7 mouse cellular contexts compared by ENCODE assay signal in genomic region chrX:73342483-73342895, GRCm38 (mm10). TPM values are rescaled to one million over a fixed set of nuclear protein-coding genes. Genes with fewer than 3 reads are reported as not detected.
DNase-seq lines count a peak whose midpoint lies in the region; ATAC-seq lines count a peak whose summit lies in the region.

Gene Zfp275 (plus strand): TSS chrX:73342621.

- peak; percentile 85 to 89 for DNase-seq in adrenal gland, adult (ENCODE audit: inconsistent age in 2 of 2, low spot score in 1 of 2)
- DNase-seq in embryo, embryonic 11 days: peak; percentile 86
- no peak for DNase-seq in gonadal fat pad, adult 2 months (ENCODE audit: low read depth)
- peak; percentile 79 for DNase-seq in left cerebral cortex, postnatal 4 days
- DNase-seq in midbrain, embryonic 11.5 days (ENCODE audit: low spot score, missing footprints): peak; percentile 91
- peak; percentile 69 to 71 for DNase-seq in spleen, adult 18-20 months

- ATAC-seq in intestine, embryonic 16.5 days: peak; percentile 96
- peak; percentile 94 for ATAC-seq in midbrain, embryonic 11.5 days (ENCODE audit: low FRiP score)

- H3K36me3 ChIP-seq in intestine, embryonic 16.5 days (ENCODE audit: control insufficient read depth, insufficient read depth, low read length): no peaks in the 10 kb centered on the region
- no peaks in the 10 kb centered on the region for H3K36me3 ChIP-seq in midbrain, embryonic 11.5 days (ENCODE audit: control insufficient read depth, insufficient read depth, low read length)

- 15% methylated on average over 37 of the region's 37 CpGs for WGBS in intestine, embryonic 16.5 days
- WGBS in midbrain, embryonic 11.5 days: 21% methylated on average over 37 of the region's 37 CpGs

- no peaks in the 10 kb centered on the region for H3K27me3 ChIP-seq in intestine, embryonic 16.5 days (replicated peaks; ENCODE audit: control insufficient read depth, insufficient read depth, low read length)
- peaks cover 2% of the 10 kb centered on the region; the same call in 1 of the 2 replicates for H3K27me3 ChIP-seq in midbrain, embryonic 11.5 days (ENCODE audit: control insufficient read depth, insufficient read depth, low read length)

- peak within 1 kb of the TSS; percentile 58 for H3K4me3 ChIP-seq in intestine, embryonic 16.5 days (ENCODE audit: low read length)
- H3K4me3 ChIP-seq in midbrain, embryonic 11.5 days (ENCODE audit: low read depth, low read length): peak within 1 kb of the TSS; percentile 54

- intact Hi-C loops in left cerebral cortex, postnatal 4 days (cut with DNase I): no loop called here

- no peaks in the 10 kb centered on the region for H3K9me3 ChIP-seq in intestine, embryonic 16.5 days (ENCODE audit: control insufficient read depth, low read length)
- H3K9me3 ChIP-seq in midbrain, embryonic 11.5 days (ENCODE audit: control insufficient read depth, low read length): no peaks in the 10 kb centered on the region

- H3K27ac ChIP-seq in intestine, embryonic 16.5 days (ENCODE audit: low read length): no peak within 1 kb of the TSS
- no peak within 1 kb of the TSS for H3K27ac ChIP-seq in midbrain, embryonic 11.5 days (ENCODE audit: low read depth, low read length)

- peak within 1 kb of the TSS; percentile 52 for H3K4me2 ChIP-seq in intestine, embryonic 16.5 days (ENCODE audit: low read depth, low read length)
- H3K4me2 ChIP-seq in midbrain, embryonic 11.5 days: peak within 1 kb of the TSS; percentile 55

- H3K4me1 ChIP-seq in intestine, embryonic 16.5 days (ENCODE audit: control insufficient read depth, insufficient read depth, low read length): 0 out of 2 replicates have a peak, but pooled peaks cover 3% of the 10 kb centered on the region
- H3K4me1 ChIP-seq in midbrain, embryonic 11.5 days (ENCODE audit: control insufficient read depth, insufficient read depth, low read length): no peaks in the 10 kb centered on the region

- peak within 1 kb of the TSS; percentile 71 for H3K9ac ChIP-seq in intestine, embryonic 16.5 days (ENCODE audit: low read depth, low read length)
- peak within 1 kb of the TSS; percentile 75 for H3K9ac ChIP-seq in midbrain, embryonic 11.5 days (ENCODE audit: low read length)

RNA-seq across cellular contexts. Expression of gene Zfp275, which starts in this region (rescaled TPM):
- 20.4 and 22.8 TPM in 2 replicates for polyA plus RNA-seq in gonadal fat pad, adult 2 months (2012; rRNA removed)
- polyA plus RNA-seq in intestine, embryonic 16.5 days (2015; fragmentation: Nextera tagmentation; extraction: Ambion mirVana): 7.4 and 8.1 TPM in 2 replicates
- 10 to 100 TPM; 20.3 to 20.7 TPM for total RNA-seq in left cerebral cortex, postnatal 4 days (2021)
- 15.9 and 17.7 TPM in 2 replicates for polyA plus RNA-seq in midbrain, embryonic 11.5 days (2014; fragmentation: Nextera tagmentation; extraction: Ambion mirVana)
